Mouse (Mus musculus): ENCODE measurements around the gene Usf3. TPM values are rescaled to one million over a fixed set of nuclear protein-coding genes. Genes with fewer than 3 reads are reported as not detected.

The Usf3 gene
- total and polyA plus RNA-seq, 2 experiments = 6.9 to 9.4 TPM

GRCm38 (mm10) chr16:44254698-44255097 is 81.7 kb downstream of the Usf3 start:
- Histone ChIP-seq H3K79me2 (ENCODE audit: control insufficient read depth, insufficient read depth, low read length) (no peaks in the 10 kb centered on the region), H3K36me3 (ENCODE audit: control insufficient read depth, insufficient read depth, low read length) (no peaks in the 10 kb centered on the region), H3K27me3 (ENCODE audit: control insufficient read depth, insufficient read depth, low read length) (no peaks in the 10 kb centered on the region), H3K4me3 (ENCODE audit: insufficient read depth, low read depth, low read length) (no peak overlapping the region), H3K9ac (ENCODE audit: low read depth, low read length) (no peak overlapping the region), H3K4me1 (ENCODE audit: control insufficient read depth, insufficient read depth, low read length) (no peaks in the 10 kb centered on the region), H3K27ac (replicated peaks; ENCODE audit: insufficient read depth, low read depth, low read length) (no peak overlapping the region)
- WGBS = 85% methylated on average over 7 of the region's 7 CpGs
- peak; percentile 16 for DNase-seq (ENCODE audit: extremely low read depth, low read depth, low spot score)
- no peak for TF ChIP-seq POLR2A (IDR thresholded peaks at IDR 0.05; ENCODE audit: extremely low read depth, insufficient read depth, low read length)
- no peak for TF ChIP-seq CTCF (IDR thresholded peaks at IDR 0.05; ENCODE audit: low read depth, low read length)

- Histone ChIP-seq H3K4me3 (ENCODE audit: insufficient read depth, low read depth, low read length) (no peak overlapping the region), H3K4me1 (ENCODE audit: control insufficient read depth, insufficient read depth, low read length) (no peaks in the 10 kb centered on the region), H3K27me3 (ENCODE audit: control insufficient read depth, insufficient read depth, low read length) (no peaks in the 10 kb centered on the region), H3K9ac (ENCODE audit: low read depth, low read length) (no peak overlapping the region), H3K36me3 (ENCODE audit: control insufficient read depth, insufficient read depth, low read length) (no peaks in the 10 kb centered on the region), H3K27ac (replicated peaks; ENCODE audit: insufficient read depth, low read depth, low read length) (no peak overlapping the region), H3K79me2 (ENCODE audit: control insufficient read depth, insufficient read depth, low read length) (no peaks in the 10 kb centered on the region)
- DNase-seq (ENCODE audit: extremely low read depth, low read depth, low spot score) = peak; percentile 13
- TF ChIP-seq POLR2A (IDR thresholded peaks at IDR 0.05; ENCODE audit: extremely low read depth, insufficient read depth, low read length) (no peak), CTCF (IDR thresholded peaks at IDR 0.05; ENCODE audit: low read depth, low read length) (no peak)
- WGBS = 63% methylated on average over 3 of the region's 3 CpGs
These were observed 84.4 kb downstream of the Usf3 start for GRCm38 (mm10) chr16:44257476-44257875.

GRCm38 (mm10) chr16:44264916-44265315 is 91.9 kb downstream of the Usf3 start:
- Histone ChIP-seq H3K79me2 (ENCODE audit: control insufficient read depth, insufficient read depth, low read length) (no peaks in the 10 kb centered on the region), H3K9ac (ENCODE audit: low read depth, low read length) (no peak overlapping the region), H3K27ac (replicated peaks; ENCODE audit: insufficient read depth, low read depth, low read length) (no peak overlapping the region), H3K36me3 (ENCODE audit: control insufficient read depth, insufficient read depth, low read length) (no peaks in the 10 kb centered on the region), H3K4me1 (ENCODE audit: control insufficient read depth, insufficient read depth, low read length) (no peaks in the 10 kb centered on the region), H3K4me3 (ENCODE audit: insufficient read depth, low read depth, low read length) (no peak overlapping the region), H3K27me3 (ENCODE audit: control insufficient read depth, insufficient read depth, low read length) (no peaks in the 10 kb centered on the region)
- DNase-seq (ENCODE audit: extremely low read depth, low read depth, low spot score) = no peak
- TF ChIP-seq POLR2A (IDR thresholded peaks at IDR 0.05; ENCODE audit: extremely low read depth, insufficient read depth, low read length) (no peak), CTCF (IDR thresholded peaks at IDR 0.05; ENCODE audit: low read depth, low read length) (no peak)
- WGBS = 61% methylated on average over 2 of the region's 2 CpGs

- Histone ChIP-seq H3K4me3 (ENCODE audit: insufficient read depth, low read depth, low read length) (no peak overlapping the region), H3K79me2 (ENCODE audit: control insufficient read depth, insufficient read depth, low read length) (no peaks in the 10 kb centered on the region), H3K27me3 (ENCODE audit: control insufficient read depth, insufficient read depth, low read length) (no peaks in the 10 kb centered on the region), H3K36me3 (ENCODE audit: control insufficient read depth, insufficient read depth, low read length) (no peaks in the 10 kb centered on the region), H3K27ac (replicated peaks; ENCODE audit: insufficient read depth, low read depth, low read length) (no peak overlapping the region), H3K9ac (ENCODE audit: low read depth, low read length) (no peak overlapping the region), H3K4me1 (ENCODE audit: control insufficient read depth, insufficient read depth, low read length) (no peaks in the 10 kb centered on the region)
- TF ChIP-seq CTCF (IDR thresholded peaks at IDR 0.05; ENCODE audit: low read depth, low read length) (no peak), POLR2A (IDR thresholded peaks at IDR 0.05; ENCODE audit: extremely low read depth, insufficient read depth, low read length) (no peak)
- 87% methylated on average over 6 of the region's 6 CpGs for WGBS
- no peak for DNase-seq (ENCODE audit: extremely low read depth, low read depth, low spot score)
These were observed 92.5 kb downstream of the Usf3 start for GRCm38 (mm10) chr16:44265562-44265961.

- no peaks in the 10 kb centered on the region for H3K79me2 ChIP-seq (ENCODE audit: control insufficient read depth, insufficient read depth, low read length)
- H3K4me3 ChIP-seq (ENCODE audit: insufficient read depth, low read depth, low read length) = no peak overlapping the region
- no peak overlapping the region for H3K9ac ChIP-seq (ENCODE audit: low read depth, low read length)
- no peaks in the 10 kb centered on the region for H3K36me3 ChIP-seq (ENCODE audit: control insufficient read depth, insufficient read depth, low read length)
- no peak for TF ChIP-seq POLR2A (IDR thresholded peaks at IDR 0.05; ENCODE audit: extremely low read depth, insufficient read depth, low read length)
- TF ChIP-seq CTCF (IDR thresholded peaks at IDR 0.05; ENCODE audit: low read depth, low read length) = no peak
- DNase-seq (ENCODE audit: extremely low read depth, low read depth, low spot score) = no peak
- no peak overlapping the region for H3K27ac ChIP-seq (replicated peaks; ENCODE audit: insufficient read depth, low read depth, low read length)
- H3K27me3 ChIP-seq (ENCODE audit: control insufficient read depth, insufficient read depth, low read length) = no peaks in the 10 kb centered on the region
- WGBS = 80% methylated on average over 7 of the region's 7 CpGs
- no peaks in the 10 kb centered on the region for H3K4me1 ChIP-seq (ENCODE audit: control insufficient read depth, insufficient read depth, low read length)
These were observed 95.6 kb downstream of the Usf3 start for GRCm38 (mm10) chr16:44268541-44269215.

- TF ChIP-seq CTCF (IDR thresholded peaks at IDR 0.05; ENCODE audit: low read depth, low read length) = no peak
- TF ChIP-seq POLR2A (IDR thresholded peaks at IDR 0.05; ENCODE audit: extremely low read depth, insufficient read depth, low read length) = no peak
- Histone ChIP-seq H3K36me3 (ENCODE audit: control insufficient read depth, insufficient read depth, low read length) (no peaks in the 10 kb centered on the region), H3K27ac (replicated peaks; ENCODE audit: insufficient read depth, low read depth, low read length) (no peak overlapping the region), H3K79me2 (ENCODE audit: control insufficient read depth, insufficient read depth, low read length) (no peaks in the 10 kb centered on the region), H3K9ac (ENCODE audit: low read depth, low read length) (no peak overlapping the region), H3K4me1 (ENCODE audit: control insufficient read depth, insufficient read depth, low read length) (no peaks in the 10 kb centered on the region), H3K27me3 (ENCODE audit: control insufficient read depth, insufficient read depth, low read length) (no peaks in the 10 kb centered on the region), H3K4me3 (ENCODE audit: insufficient read depth, low read depth, low read length) (no peak overlapping the region)
- no peak for DNase-seq (ENCODE audit: extremely low read depth, low read depth, low spot score)
- 84% methylated on average over 6 of the region's 6 CpGs for WGBS
These were observed 96.5 kb downstream of the Usf3 start for GRCm38 (mm10) chr16:44269578-44269977.

Data from liver, adult 2 months (tissue).